Mouse (Mus musculus): ENCODE measurements around the gene Fry. TPM values are rescaled to one million over a fixed set of nuclear protein-coding genes. Genes with fewer than 3 reads are reported as not detected.
A peak's percentile ranks its signal among the peaks of the same experiment; 100 is the strongest.

Gene Fry
- polyA plus RNA-seq, 1 experiment from 2014 or later, result 5.3 TPM

- no peak for DNase-seq (ENCODE audit: low spot score)
These were observed 10.0 kb downstream of the Fry start for GRCm38 (mm10) chr5:150128432-150128831.

- DNase-seq (ENCODE audit: low spot score), result no peak
These were observed 11.7 kb downstream of the Fry start for GRCm38 (mm10) chr5:150130144-150130543.

- DNase-seq (ENCODE audit: low spot score), result no peak
These were observed 12.7 kb downstream of the Fry start for GRCm38 (mm10) chr5:150131166-150131565.

- DNase-seq (ENCODE audit: low spot score), result no peak
These were observed 16.2 kb downstream of the Fry start for GRCm38 (mm10) chr5:150134651-150135050.

- no peak for DNase-seq (ENCODE audit: low spot score)
These were observed 17.1 kb downstream of the Fry start for GRCm38 (mm10) chr5:150135529-150135928.

- peak; percentile 14 for DNase-seq (ENCODE audit: low spot score)
These were observed 19.5 kb downstream of the Fry start for GRCm38 (mm10) chr5:150137772-150138451.

GRCm38 (mm10) chr5:150140513-150140912, 22.1 kb downstream of the Fry start:
- DNase-seq (ENCODE audit: low spot score), result no peak

GRCm38 (mm10) chr5:150145967-150146366, 27.5 kb downstream of the Fry start:
- DNase-seq (ENCODE audit: low spot score), result no peak

- no peak for DNase-seq (ENCODE audit: low spot score)
These were observed 28.2 kb downstream of the Fry start for GRCm38 (mm10) chr5:150146612-150147011.

- DNase-seq (ENCODE audit: low spot score), result no peak
These were observed 31.3 kb downstream of the Fry start for GRCm38 (mm10) chr5:150149725-150150124.

GRCm38 (mm10) chr5:150150986-150151385, 32.5 kb downstream of the Fry start:
- DNase-seq (ENCODE audit: low spot score), result no peak

- DNase-seq (ENCODE audit: low spot score), result no peak
These were observed 33.8 kb downstream of the Fry start for GRCm38 (mm10) chr5:150152071-150152879.

GRCm38 (mm10) chr5:150152880-150153281, 34.4 kb downstream of the Fry start:
- no peak for DNase-seq (ENCODE audit: low spot score)

GRCm38 (mm10) chr5:150155388-150155787, 36.9 kb downstream of the Fry start:
- no peak for DNase-seq (ENCODE audit: low spot score)

- DNase-seq (ENCODE audit: low spot score), result no peak
These were observed 37.8 kb downstream of the Fry start for GRCm38 (mm10) chr5:150156063-150156786.

- DNase-seq (ENCODE audit: low spot score), result peak; percentile 56
These were observed 39.2 kb downstream of the Fry start for GRCm38 (mm10) chr5:150157682-150158081.

GRCm38 (mm10) chr5:150159151-150159550, 40.7 kb downstream of the Fry start:
- DNase-seq (ENCODE audit: low spot score), result no peak

- DNase-seq (ENCODE audit: low spot score), result no peak
These were observed 42.7 kb downstream of the Fry start for GRCm38 (mm10) chr5:150161193-150161592.

- no peak for DNase-seq (ENCODE audit: low spot score)
These were observed 43.5 kb downstream of the Fry start for GRCm38 (mm10) chr5:150161898-150162297.

- DNase-seq (ENCODE audit: low spot score), result no peak
These were observed 46.2 kb downstream of the Fry start for GRCm38 (mm10) chr5:150164671-150165070.

GRCm38 (mm10) chr5:150166811-150167210, 48.4 kb downstream of the Fry start:
- DNase-seq (ENCODE audit: low spot score), result no peak

GRCm38 (mm10) chr5:150167287-150167686, 48.8 kb downstream of the Fry start:
- no peak for DNase-seq (ENCODE audit: low spot score)

All from thymus, postnatal 0 days (tissue).